9 mouse cellular contexts compared by ENCODE assay signal in genomic region chr5:104112016-104112415, GRCm38 (mm10). TPM values are rescaled to one million over a fixed set of nuclear protein-coding genes. Genes with fewer than 3 reads are reported as not detected.
DNase-seq lines count a peak whose midpoint lies in the region; ATAC-seq lines count a peak whose summit lies in the region.
"Had no signal": no experiment of that assay in that cellular context is flagged by ENCODE, and none has a peak within 500 bp of the region (broad histone marks: within the 10 kb centered on the region; RNA-seq: fewer than 3 reads in every experiment).

No protein-coding gene starts in this region.

- peak overlapping the region; percentile 43 for H3K4me3 ChIP-seq in embryonic facial prominence, embryonic 10.5 days
- H3K4me3 ChIP-seq in hindbrain, embryonic 13.5 days: peak overlapping the region; percentile 30
- H3K4me3 ChIP-seq in midbrain, embryonic 12.5 days: no peak overlapping the region
- H3K4me3 ChIP-seq: liver, embryonic 15.5 days had no signal

- WGBS in embryonic facial prominence, embryonic 10.5 days: 10% methylated on average over 9 of the region's 9 CpGs
- WGBS in hindbrain, embryonic 13.5 days: 10% methylated on average over 9 of the region's 9 CpGs
- 23% methylated on average over 9 of the region's 9 CpGs for WGBS in midbrain, embryonic 12.5 days

- H3K4me2 ChIP-seq in hindbrain, embryonic 13.5 days: peak overlapping the region; percentile 49
- 0 out of 2 replicates have a peak overlapping the region, but pooled peaks have one; percentile 16 for H3K4me2 ChIP-seq in midbrain, embryonic 12.5 days (replicated peaks)
- H3K4me2 ChIP-seq: liver, embryonic 15.5 days had no signal

- no peak for ATAC-seq in hindbrain, embryonic 13.5 days (ENCODE audit: low FRiP score)
- ATAC-seq in midbrain, embryonic 12.5 days (ENCODE audit: low FRiP score, low read depth): no peak
- no peak for ATAC-seq in granulocyte monocyte progenitor cell, adult 5-6 weeks (replicated peaks; ENCODE audit: poor library complexity, severe bottlenecking)

- DNase-seq in gastrocnemius, postnatal 25 days: peak; percentile 20
- DNase-seq in gastrocnemius, adult 8-10 months (ENCODE audit: low spot score in 2 of 2): no peak
- DNase-seq in embryonic facial prominence, embryonic 10.5 days (ENCODE audit: low spot score): peak; percentile 69
- DNase-seq in retina, postnatal 1 day: no peak
- no peak for DNase-seq in spleen, postnatal 14 days (ENCODE audit: low spot score in 2 of 2)

- H3K27ac ChIP-seq in embryonic facial prominence, embryonic 10.5 days (replicated peaks): peak overlapping the region; percentile 87
- peak overlapping the region; percentile 85 for H3K27ac ChIP-seq in hindbrain, embryonic 13.5 days
- H3K27ac ChIP-seq in midbrain, embryonic 12.5 days (replicated peaks): peak overlapping the region; percentile 46; the same call in 1 of the 2 replicates
- H3K27ac ChIP-seq: liver, embryonic 15.5 days had no signal

- peaks cover 74% of the 10 kb centered on the region for H3K4me1 ChIP-seq in embryonic facial prominence, embryonic 10.5 days
- peaks cover 74% of the 10 kb centered on the region for H3K4me1 ChIP-seq in hindbrain, embryonic 13.5 days (replicated peaks)
- H3K4me1 ChIP-seq in midbrain, embryonic 12.5 days: peaks cover 66% of the 10 kb centered on the region
- H3K4me1 ChIP-seq: liver, embryonic 15.5 days had no signal

- H3K27me3 ChIP-seq in embryonic facial prominence, embryonic 10.5 days (replicated peaks; ENCODE audit: low read depth, poor library complexity, severe bottlenecking): no peaks in the 10 kb centered on the region
- no peaks in the 10 kb centered on the region for H3K27me3 ChIP-seq in hindbrain, embryonic 13.5 days
- H3K27me3 ChIP-seq in midbrain, embryonic 12.5 days: peaks cover 62% of the 10 kb centered on the region
- H3K27me3 ChIP-seq: liver, embryonic 15.5 days had no signal

- no peaks in the 10 kb centered on the region for H3K9me3 ChIP-seq in embryonic facial prominence, embryonic 10.5 days
- H3K9me3 ChIP-seq in hindbrain, embryonic 13.5 days: no peaks in the 10 kb centered on the region
- no peaks in the 10 kb centered on the region for H3K9me3 ChIP-seq in midbrain, embryonic 12.5 days
- H3K9me3 ChIP-seq: liver, embryonic 15.5 days had no signal

- peak overlapping the region; percentile 63 for H3K9ac ChIP-seq in hindbrain, embryonic 13.5 days
- H3K9ac ChIP-seq in midbrain, embryonic 12.5 days (replicated peaks): no peak overlapping the region
- H3K9ac ChIP-seq: liver, embryonic 15.5 days had no signal

- no peaks in the 10 kb centered on the region for H3K36me3 ChIP-seq in embryonic facial prominence, embryonic 10.5 days (replicated peaks)
- H3K36me3 ChIP-seq in hindbrain, embryonic 13.5 days: no peaks in the 10 kb centered on the region
- no peaks in the 10 kb centered on the region for H3K36me3 ChIP-seq in midbrain, embryonic 12.5 days
- H3K36me3 ChIP-seq: liver, embryonic 15.5 days had no signal

RNA-seq across cellular contexts. Expression of gene Sparcl1, which starts 1.5 kb away (rescaled TPM):
- 100 to 1,000 TPM; 106 to 110 TPM for total RNA-seq in gastrocnemius, postnatal 25 days (2021)
- total RNA-seq in gastrocnemius, adult 8-10 months (2022): 100 to 1,000 TPM in 2 of 4 experiments, 10 to 100 TPM in 2; 70.3 to 108 (median 94.1) TPM
- polyA plus RNA-seq in embryonic facial prominence, embryonic 10.5 days (2016; fragmentation: Nextera tagmentation; extraction: Ambion mirVana): 26.5 and 28.3 TPM in 2 replicates
- polyA plus RNA-seq in hindbrain, embryonic 13.5 days (2015; fragmentation: Nextera tagmentation; extraction: Ambion mirVana): 150 and 151 TPM in 2 replicates
- 47.4 and 62.0 TPM in 2 replicates for polyA plus RNA-seq in midbrain, embryonic 12.5 days (2016; fragmentation: Nextera tagmentation; extraction: Ambion mirVana)
- total RNA-seq in granulocyte monocyte progenitor cell, adult 5-6 weeks (2014; fragmentation: Nextera tagmentation): not detected in 2 replicates
- not detected in 2 replicates for total RNA-seq in granulocyte monocyte progenitor cell, adult 5-6 weeks (2017)

RNA-seq across cellular contexts. Expression of gene Gm17660, which starts 34.6 kb away (rescaled TPM):
- not detected for total RNA-seq in gastrocnemius, postnatal 25 days (2021)
- total RNA-seq in gastrocnemius, adult 8-10 months (2022): not detected
- polyA plus RNA-seq in embryonic facial prominence, embryonic 10.5 days (2016; fragmentation: Nextera tagmentation; extraction: Ambion mirVana): not detected in 2 replicates
- polyA plus RNA-seq in hindbrain, embryonic 13.5 days (2015; fragmentation: Nextera tagmentation; extraction: Ambion mirVana): not detected in 2 replicates
- polyA plus RNA-seq in midbrain, embryonic 12.5 days (2016; fragmentation: Nextera tagmentation; extraction: Ambion mirVana): not detected in 2 replicates
- total RNA-seq in granulocyte monocyte progenitor cell, adult 5-6 weeks (2014; fragmentation: Nextera tagmentation): not detected in 2 replicates
- total RNA-seq in granulocyte monocyte progenitor cell, adult 5-6 weeks (2017): not detected in 2 replicates
- polyA plus RNA-seq: liver, embryonic 15.5 days had no signal

RNA-seq across cellular contexts. Expression of gene Dspp, which starts 58.5 kb away (rescaled TPM):
- total RNA-seq in gastrocnemius, postnatal 25 days (2021): not detected
- total RNA-seq in gastrocnemius, adult 8-10 months (2022): not detected
- not detected in 2 replicates for polyA plus RNA-seq in embryonic facial prominence, embryonic 10.5 days (2016; fragmentation: Nextera tagmentation; extraction: Ambion mirVana)
- not detected in 2 replicates for polyA plus RNA-seq in hindbrain, embryonic 13.5 days (2015; fragmentation: Nextera tagmentation; extraction: Ambion mirVana)
- polyA plus RNA-seq in midbrain, embryonic 12.5 days (2016; fragmentation: Nextera tagmentation; extraction: Ambion mirVana): not detected in 2 replicates
- not detected in 2 replicates for total RNA-seq in granulocyte monocyte progenitor cell, adult 5-6 weeks (2014; fragmentation: Nextera tagmentation)
- not detected in 2 replicates for total RNA-seq in granulocyte monocyte progenitor cell, adult 5-6 weeks (2017)
- polyA plus RNA-seq: liver, embryonic 15.5 days had no signal

Comparison
In these comparisons a context has a peak if more than half of its experiments do, and no peak if none do; other contexts are left out.
1. DNase-seq: peak in gastrocnemius, postnatal 25 days (single experiment) and embryonic facial prominence, embryonic 10.5 days (single experiment); none in gastrocnemius, adult 8-10 months (0 of 2), retina, postnatal 1 day (single experiment) and spleen, postnatal 14 days (0 of 2).
2. RNA of gene Sparcl1, which starts 1.5 kb away (total RNA-seq): 106 to 110 TPM in gastrocnemius, postnatal 25 days and 70.3 to 108 TPM in gastrocnemius, adult 8-10 months; not detected in granulocyte monocyte progenitor cell, adult 5-6 weeks; every median in the first group is over 10 times any median in the second.
3. Peak in every context shown above with its lines, with median percentiles within 50 percentile points of each other: H3K27ac ChIP-seq.